Mouse (Mus musculus): ENCODE measurements around the gene Snapc4.
A peak's percentile ranks its signal among the peaks of the same experiment; 100 is the strongest.
"Not testable (repeated sequence)": the region's sequence is repeated elsewhere in the genome, so short reads cannot be mapped to it uniquely, and the experiment has no call there.

The Snapc4 gene

DNA sequence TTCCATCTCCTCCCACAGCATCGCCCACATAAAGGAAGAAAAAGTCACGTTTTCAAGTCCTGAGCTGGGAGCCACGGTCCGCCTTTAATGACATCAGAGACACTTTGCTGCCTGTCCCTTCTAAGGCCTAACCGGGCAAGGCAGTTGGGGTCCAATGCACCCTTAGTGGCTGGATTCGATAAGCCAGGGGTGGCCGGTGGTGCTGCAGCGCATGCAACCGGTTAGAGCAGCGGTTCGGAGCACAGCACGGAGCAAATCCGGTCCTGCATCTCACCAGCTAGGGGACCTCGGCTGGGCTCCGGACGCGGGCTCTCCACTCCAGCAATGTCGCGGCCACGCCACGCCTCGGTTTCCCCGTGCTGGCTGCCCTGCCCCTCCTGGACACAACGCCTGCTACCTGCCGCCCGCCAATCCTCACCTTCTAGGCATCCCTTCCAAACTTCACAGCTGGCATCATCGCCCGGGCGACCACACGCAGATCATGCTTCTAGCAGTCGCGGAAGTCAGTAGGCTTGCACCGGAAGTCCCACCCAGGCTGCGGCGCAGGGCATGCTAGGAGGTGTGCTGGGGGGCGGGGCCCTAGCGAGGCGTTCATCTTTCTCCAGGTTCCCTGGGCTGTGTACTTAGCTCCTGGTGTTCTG lies at the start of gene Snapc4:
Gene Snapc4 (minus strand): TSS at position 523 of the 641 bp plus-strand sequence.
- peak; percentile 88 for DNase-seq (ENCODE audit: low spot score)

DNA sequence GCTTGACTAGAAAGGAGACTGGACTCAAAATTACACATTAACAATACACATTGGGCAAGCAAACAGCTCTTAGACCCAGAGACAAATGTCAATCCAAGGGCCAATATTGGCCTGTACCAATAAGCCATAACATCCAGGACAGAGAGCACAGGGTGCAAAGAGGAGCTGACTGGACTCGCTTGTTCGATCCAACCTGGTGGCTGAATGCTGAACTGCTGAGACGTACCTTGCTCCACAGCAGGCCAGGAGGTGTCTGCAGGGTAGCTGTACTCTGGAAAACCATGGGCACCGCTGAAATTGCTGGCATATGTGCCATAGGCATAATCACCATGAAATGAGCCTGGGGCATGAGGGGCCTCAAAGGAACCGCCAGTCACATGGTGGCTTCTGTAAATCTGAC lies 49.4 kb upstream of the Snapc4 start:
- no peak for DNase-seq (ENCODE audit: low spot score)

DNA sequence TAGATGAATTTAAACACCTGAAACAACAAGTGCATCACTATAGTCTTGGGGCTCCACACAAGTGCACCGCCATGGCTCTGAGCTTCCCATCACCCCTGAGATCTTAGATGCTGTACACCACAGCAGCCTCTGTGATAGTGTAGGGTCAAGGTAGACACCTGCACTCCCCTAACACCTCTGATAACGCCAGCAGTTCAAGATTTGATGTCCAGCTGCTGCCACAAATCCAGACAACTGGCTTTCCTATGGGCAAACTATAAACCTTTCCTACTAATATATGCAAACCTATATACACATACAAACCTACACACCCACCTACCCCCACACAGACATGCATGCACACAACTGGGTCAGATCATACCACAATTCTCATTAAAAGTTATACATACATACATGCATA lies 44.1 kb upstream of the Snapc4 start:
- DNase-seq (ENCODE audit: low spot score) = no peak

DNA sequence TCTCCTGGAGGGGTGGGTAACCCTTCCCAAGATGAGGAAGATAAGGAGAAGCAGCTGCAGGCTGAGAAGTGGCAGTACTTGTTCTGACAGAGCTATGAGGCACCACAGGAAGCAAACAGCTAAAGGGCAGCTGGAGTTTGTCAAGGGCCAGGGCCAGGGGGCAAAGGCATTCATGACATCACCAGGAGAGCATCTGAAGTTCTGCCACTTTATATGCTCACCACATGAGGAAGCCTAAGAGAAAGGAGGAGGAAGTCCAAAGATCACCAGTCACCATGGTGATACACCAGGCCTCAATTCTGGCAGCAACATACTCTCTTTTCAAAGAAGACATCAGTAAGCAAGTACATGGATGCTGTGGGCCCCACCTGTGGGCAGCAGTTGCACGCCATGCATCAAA lies 42.6 kb upstream of the Snapc4 start:
- DNase-seq (ENCODE audit: low spot score) = peak; percentile 78

DNA sequence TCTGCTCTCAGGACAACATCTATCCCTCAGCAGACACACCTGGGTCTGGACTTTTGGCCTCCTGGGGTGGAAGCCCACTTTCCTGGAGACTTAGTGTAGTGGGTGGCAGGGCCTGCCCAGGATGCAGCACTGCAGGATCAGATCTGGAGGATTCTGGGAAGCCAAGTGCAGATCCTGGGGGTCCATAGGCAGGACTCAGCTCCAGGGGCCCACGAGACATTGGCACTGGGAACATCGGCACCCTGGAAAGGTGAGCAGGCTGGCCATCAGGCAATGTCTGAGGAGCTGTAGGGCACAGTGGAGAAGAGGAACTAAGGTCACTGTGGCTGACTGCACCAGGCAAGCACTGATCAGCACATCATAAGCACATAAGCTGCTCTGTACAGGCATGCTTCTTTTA lies 41.5 kb upstream of the Snapc4 start:
- DNase-seq (ENCODE audit: low spot score) = no peak

DNA sequence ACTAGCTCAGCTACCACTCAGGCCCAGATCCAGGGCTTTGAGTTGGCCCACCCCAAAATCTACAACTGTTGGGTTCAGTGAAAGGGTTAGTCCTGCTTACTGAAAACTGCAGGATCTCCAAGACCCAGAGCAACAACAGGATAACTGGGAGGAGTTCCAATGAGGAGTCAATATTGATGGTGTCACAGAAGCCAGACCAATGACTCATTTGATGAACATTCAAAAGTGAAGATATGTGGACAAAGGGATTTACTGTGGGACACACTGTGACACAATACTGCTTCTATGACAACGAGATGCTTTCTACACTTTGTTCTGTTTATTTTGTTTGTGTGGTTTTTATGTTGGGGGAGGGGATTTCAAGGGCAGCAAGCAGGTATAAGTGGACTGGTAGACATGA lies 37.7 kb upstream of the Snapc4 start:
- no peak for DNase-seq (ENCODE audit: low spot score)

DNA sequence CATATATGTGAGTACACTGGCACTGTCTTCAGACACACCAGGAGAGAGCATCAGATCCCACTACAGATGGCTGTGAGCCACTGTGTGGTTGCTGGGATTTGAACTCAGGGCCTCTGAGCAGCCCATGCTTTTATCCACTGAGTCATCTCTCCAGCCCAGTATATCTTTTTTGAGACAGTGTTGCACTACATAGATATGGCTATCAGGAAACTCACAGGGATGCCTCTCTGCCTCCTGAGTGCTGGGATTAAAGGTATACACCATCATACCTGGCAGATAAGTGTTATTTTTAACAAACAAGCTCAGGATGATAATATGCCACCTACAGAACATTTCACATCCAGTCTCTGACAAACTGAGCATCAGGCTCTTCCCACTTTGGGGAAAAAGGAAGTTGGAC lies 36.6 kb upstream of the Snapc4 start:
- no peak for DNase-seq (ENCODE audit: low spot score)

DNA sequence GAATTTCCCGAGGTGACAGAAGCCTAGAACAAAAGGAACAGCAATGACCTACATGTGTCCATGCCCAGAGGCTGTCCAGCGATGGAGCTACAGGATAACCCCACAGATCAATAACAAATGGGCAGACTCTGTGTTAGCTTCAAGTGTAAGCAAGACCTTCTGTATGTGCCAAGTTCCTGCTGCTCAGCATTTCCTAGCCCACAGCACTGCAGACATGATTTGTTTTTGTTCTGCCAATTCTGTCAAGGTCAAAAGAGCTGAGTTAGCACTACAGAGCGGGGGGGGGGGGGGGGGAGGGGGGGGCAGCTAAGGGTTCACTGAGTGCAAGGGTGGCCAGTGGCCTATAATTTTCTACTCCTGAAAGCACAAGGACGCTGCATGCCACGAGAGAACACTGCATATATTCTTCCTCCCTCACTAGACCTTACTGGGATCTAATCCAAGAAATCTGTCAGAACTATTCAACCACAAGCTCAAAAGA lies 30.5 kb upstream of the Snapc4 start:
- no peak for DNase-seq (ENCODE audit: low spot score)

DNA sequence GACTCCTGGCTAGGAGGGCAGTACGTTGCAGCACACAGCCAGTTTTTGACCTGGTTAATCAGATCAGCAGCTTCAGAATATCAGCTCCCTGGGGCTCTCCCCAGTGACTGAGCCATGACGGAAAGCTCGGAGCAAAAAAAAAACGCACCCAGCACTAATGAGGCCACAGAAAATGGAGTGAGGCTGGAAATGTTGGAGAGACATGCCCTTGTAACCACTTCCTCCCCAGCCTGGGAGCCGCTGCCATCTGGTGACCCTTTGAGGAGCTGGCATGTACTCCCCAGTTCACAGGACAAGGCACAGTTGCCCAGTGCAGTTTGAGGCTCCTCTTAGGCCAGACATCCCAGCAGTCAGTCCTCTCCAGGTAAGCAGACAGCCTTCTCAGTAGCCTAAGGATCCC lies 29.6 kb upstream of the Snapc4 start:
- peak; percentile 51 for DNase-seq (ENCODE audit: low spot score)

DNA sequence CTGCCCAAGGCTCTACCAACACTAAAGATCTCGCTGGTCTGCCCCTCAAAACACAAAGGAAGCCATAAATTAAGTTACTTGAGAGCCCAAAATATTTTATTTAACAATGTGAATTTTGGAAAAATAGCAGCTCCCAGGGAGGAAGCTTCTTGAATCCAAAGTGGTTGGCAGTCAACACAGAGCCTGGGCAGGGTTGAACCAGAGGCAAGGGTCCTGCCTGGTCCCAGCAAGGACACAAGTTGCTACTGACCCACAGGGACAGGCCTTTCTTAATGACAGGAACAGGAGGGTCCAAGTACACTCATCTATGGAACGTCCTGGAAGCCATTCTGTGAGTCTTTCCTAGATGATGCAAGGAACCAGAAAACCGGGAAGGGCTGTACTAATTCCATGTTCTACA lies 28.9 kb upstream of the Snapc4 start:
- no peak for DNase-seq (ENCODE audit: low spot score)

DNA sequence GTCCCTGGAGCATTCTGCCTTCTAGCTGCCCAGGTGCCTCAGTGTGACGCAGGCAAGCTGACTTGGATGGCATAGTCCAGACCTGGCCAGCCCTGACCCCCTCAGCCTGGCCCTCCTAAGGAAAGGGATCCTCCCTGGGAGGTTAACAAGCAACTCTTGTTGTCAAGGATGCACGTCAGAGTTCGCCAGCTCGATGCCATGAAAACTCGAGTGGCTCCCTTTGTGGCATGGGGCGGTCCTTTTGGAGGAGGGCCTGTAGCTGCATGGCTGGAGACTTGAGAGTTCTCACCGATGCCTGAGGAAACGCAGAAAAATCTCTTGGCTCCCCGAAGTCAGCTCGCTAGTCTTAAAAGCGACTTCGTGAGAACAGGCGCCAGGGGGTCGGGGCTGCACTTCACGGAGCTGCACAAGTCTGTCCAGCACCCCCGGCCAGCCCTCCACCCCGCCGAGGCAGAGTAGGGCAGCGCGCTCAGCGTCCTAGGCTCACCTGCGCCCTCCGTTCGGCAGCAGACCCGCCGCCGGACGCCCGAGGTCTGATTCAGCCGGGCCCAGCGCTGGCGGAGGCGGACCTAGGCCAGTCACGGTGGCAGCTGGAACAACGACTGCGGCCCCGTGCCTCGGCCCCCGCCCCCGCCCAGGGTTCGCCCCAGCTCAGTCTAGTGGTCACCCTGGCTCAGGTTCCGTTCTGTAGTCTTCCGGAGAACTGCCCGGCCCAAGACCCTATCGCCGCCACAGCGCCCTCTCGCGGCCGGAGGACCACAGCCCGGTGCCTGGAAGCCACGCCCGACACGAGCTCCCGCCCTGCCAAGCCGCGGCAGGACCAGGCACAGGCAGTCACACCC lies 28.3 kb upstream of the Snapc4 start, which contains the start of gene Inpp5e:
Gene Inpp5e (minus strand): TSS at position 689 of the 842 bp plus-strand sequence.
- peak; percentile 93 for DNase-seq (ENCODE audit: low spot score)

DNA sequence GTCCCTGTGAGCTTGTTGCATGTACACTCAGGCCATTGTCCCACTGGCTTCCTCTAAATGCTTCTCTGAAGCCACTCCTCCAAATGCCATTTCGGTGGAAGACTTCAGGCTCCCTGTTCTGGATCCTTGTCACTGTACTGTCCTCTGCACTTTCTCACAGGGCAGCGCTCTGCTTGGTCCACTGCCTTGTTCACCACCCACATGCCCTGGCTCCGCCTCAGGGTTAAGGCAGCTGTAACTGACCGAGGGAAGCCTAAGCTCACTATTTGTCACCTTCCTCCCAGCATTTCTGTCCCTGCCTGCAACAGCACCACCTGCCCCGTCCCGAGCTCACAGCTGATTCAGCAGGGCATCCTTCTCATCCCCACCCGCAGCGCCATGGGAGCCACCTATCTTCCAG lies 22.9 kb upstream of the Snapc4 start:
- no peak for DNase-seq (ENCODE audit: low spot score)

DNA sequence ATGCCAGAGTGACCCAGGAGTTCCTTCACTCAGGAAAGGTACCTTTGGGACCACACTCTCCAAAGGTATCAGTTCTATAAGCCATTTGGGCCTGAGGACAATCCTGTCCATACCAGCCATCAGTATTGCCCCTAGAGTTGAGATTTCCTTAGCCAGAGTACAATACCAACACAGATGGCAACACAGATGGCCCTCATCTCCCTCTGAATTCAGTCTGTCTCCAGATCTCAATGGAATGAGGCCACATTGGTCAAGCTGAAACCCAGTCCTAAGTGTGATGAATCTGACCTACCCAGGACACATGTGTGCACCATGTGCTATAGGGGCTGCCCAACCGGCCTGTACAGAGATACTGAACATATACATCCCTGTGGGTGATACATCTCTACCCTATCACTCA lies 21.8 kb upstream of the Snapc4 start:
- no peak for DNase-seq (ENCODE audit: low spot score)

DNA sequence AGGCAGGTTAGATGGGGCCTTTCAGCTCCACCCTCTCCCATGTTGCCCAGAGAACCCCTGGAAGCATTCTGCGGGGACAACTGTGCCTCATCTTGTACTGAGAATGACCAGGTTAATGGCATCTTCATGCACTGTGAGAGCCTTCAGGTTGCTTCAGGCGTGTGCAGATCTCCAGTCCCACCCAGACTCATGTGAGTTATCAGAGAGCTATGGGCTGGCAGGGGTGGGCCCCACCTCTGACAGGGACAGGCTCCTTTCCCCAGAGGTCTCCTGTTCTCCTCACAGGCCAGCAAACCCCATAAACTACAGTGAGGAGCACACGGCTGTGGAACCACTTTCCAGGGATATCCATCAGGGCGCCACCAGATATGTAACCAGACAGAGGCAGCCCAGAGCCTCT lies 20.6 kb upstream of the Snapc4 start:
- no peak for DNase-seq (ENCODE audit: low spot score)

DNA sequence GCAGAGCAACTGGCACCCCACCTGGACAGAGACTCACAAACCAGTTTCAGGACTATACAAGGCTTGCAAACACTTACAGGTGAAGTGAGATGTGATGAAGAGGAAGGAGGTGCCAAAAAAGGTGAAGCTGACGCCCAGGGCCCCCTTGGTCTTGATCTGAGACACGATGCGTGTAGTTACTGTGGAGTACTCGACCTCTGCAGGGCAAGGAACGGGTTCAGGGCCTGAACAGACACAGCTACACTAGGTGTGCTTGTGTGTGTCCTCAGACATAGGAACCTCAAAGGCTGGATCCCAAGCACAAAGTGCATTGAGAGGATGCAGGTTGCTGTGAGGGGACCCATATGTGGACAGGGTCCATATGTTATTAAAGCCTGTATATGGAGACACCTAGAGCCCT lies 19.8 kb upstream of the Snapc4 start:
- DNase-seq (ENCODE audit: low spot score) = no peak

DNA sequence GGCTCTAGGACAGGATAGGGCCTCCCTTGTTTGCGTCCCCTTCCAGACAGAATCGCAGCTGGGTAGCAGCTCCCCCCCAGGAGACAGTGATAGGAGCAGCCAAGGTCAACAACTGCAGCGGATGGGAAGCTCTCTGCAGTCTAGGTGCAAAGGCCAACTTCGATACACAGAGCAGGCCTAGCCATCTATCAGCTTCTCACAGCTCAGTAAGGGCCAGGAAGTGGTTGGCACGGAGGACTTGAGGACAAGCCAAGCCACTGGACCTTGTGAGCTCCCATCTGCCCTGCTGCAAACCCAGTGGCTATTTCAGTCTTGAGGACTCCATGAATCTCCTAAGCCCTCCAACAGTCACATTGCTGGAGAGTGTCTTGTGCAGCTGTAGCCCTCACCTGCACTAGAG lies 19.2 kb upstream of the Snapc4 start:
- no peak for DNase-seq (ENCODE audit: low spot score)

DNA sequence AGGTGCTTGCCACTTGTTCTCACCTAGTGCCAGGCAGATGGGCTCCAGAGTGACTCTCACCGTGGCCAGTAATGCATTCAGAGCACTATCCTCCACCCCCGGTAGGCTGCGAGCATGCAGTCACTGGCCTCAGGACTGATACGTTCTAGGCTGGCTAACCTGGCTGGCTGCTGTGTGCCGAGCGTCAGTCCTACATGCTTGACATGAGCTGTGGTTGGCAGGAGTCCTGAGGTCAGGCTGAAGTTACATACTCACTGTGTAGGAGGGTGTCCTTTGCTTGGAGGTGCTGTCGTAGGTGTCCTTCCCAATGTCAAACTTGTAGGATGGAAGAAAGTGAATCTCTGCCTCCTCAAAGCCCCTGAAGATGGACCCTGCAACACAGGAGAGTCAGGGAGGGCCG lies 18.5 kb upstream of the Snapc4 start:
- DNase-seq (ENCODE audit: low spot score) = no peak

DNA sequence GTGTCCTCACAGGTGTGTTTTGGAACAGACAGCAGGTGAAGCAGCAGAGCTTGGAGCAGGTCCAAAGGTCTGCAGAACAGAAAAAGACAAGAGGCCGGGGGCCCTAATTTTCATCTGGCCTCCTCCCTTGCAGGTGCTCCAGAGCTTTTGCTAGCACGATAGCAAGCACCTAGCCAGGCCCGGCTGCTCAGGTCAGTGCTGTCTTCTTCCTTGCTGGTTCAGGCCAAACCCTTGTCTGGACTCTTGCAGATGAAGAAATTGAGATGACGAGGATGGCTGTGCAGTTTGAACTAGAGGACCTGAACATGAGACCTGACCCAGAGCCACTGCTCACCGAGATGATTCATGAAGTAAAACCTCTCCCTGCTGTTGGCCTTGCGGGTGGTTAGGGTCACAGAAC lies 11.2 kb upstream of the Snapc4 start:
- DNase-seq (ENCODE audit: low spot score) = no peak

DNA sequence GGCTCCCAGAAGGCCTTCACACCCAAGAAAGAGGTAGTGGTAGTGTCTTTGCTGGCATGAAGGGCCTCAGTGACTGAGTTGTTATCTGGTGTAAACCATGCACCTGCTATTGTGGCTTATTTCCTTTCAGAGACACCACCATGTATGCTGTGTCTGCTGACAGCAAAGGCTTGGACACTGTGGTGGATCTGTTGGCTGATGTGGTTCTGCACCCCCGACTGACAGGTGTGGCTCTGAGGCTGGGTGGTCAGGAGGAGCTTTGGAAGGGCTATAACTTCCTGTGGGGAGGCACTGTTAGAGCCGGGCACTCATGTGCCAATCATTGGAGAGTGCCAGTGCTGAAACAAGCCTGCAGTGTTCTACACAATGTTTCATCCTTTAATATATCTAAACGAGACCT lies 10.5 kb upstream of the Snapc4 start:
- no peak for DNase-seq (ENCODE audit: low spot score)

DNA sequence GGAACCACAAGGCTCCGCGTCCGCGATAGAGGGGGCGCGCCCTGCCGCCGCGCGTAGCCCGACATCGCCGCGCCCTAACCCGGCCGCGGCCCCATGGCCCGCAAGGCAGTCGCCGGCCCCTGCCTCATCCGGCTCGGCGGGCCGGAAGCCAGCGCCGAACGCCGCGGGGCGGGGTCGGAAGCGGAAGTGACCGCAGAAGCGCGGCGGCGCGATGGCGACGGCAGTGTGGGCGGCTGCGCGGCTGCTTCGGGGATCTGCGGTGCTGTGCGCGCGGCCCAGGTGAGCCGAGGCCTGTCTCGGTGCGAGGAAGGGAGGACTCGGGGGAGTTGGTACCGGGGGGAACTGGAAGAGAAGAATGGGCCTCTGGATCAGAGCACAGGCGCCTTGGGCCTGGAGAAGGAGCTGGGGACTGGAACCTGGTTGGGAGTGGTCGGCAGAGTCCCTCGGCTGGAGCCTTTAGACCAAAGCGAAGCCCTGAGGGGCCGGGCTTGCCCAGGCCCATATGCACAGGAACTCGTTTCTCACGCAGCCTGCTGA lies 8.8 kb upstream of the Snapc4 start, which contains the start of the genes Entr1 and Pmpca:
Gene Entr1 (minus strand): TSS at position 163 of the 537 bp plus-strand sequence.
Gene Pmpca (plus strand): TSS at position 186 of the 537 bp plus-strand sequence.
- peak; percentile 88 for DNase-seq (ENCODE audit: low spot score)

DNA sequence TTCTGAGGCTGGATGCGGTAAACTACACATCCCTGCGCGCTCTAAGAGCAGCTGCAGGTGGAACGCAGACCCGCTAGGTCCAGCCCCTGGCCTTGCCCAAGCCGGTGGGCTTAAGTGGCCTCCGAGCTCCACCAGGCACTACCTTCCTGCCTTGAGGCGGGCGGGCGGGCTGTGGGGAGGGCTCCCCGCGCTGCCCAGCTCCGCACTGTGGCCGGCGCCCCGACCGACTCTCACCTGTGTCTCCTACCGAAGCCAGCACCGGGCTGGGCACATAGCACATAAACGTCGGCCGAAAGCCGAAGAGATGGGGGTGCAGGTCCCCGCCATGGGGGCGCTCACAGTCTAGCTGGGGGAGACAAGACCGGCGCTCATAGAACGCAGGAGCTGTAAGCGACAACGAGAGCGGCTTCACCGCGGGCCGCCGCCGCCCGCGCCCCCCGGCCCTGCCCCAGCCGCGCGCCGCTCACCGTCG lies 8.3 kb upstream of the Snapc4 start:
- peak; percentile 24 for DNase-seq (ENCODE audit: low spot score)

DNA sequence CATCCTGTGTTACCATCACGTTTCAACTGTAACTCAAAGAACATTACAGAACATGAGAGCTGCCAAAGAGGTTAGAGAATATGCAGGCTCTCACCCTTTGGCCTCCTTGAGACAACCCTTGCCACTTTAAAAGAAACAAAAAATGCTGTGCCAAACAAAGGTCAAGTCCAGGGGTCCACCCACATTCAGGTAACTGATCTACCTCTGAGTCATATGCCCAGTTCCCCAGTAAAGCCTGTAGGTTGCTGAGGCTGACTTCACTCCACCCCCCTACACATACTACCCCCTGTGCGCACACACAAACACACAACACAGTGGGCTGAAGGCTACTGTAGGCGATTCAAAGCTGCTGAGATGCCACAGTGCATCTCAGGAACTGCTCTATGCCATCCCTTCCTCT lies 7.3 kb upstream of the Snapc4 start:
- DNase-seq (ENCODE audit: low spot score) = no peak

DNA sequence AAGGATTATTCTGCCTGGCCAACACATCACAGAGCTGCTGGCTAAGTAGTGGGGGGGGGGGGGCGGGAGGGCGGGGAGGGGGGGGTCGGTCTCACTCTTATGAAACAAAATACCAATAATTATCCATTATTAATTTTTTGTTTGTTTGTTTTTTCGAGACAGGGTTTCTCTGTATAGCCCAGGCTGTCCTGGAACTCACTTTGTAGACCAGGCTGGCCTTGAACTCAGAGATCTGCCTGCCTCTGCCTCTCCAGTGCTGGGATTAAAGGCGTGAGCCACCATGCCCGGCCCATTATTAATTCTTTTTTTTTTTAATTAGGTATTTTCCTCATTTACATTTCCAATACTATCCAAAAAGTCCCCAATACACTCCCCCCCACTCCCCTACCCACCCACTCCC lies 418 bp upstream of the Snapc4 start:
- not testable (repeated sequence) for DNase-seq (ENCODE audit: low spot score)
